Mouse (Mus musculus): Measurements from ENCODE around the gene Olfr718-ps1. TPM values are rescaled to one million over a fixed set of nuclear protein-coding genes. Genes with fewer than 3 reads are reported as not detected.

The Olfr718-ps1 gene
- polyA plus RNA-seq, 1 experiment from 2014 or later = 0.05 TPM

- H3K4me3 ChIP-seq (ENCODE audit: low read length) = no peak overlapping the region
- no peak for ATAC-seq (ENCODE audit: low FRiP score, low TSS enrichment)
- H3K9ac ChIP-seq (ENCODE audit: low read depth, low read length) = no peak overlapping the region
- H3K9me3 ChIP-seq (ENCODE audit: control insufficient read depth, low read length) = no peaks in the 10 kb centered on the region
- no peak overlapping the region for H3K4me2 ChIP-seq (replicated peaks; ENCODE audit: low read depth, low read length)
- no peaks in the 10 kb centered on the region for H3K27me3 ChIP-seq (ENCODE audit: control insufficient read depth, insufficient read depth, low read length)
- H3K4me1 ChIP-seq (ENCODE audit: control insufficient read depth, insufficient read depth, low read length) = no peaks in the 10 kb centered on the region
- WGBS = 65% methylated on average over 4 of the region's 4 CpGs
- no peak overlapping the region for H3K27ac ChIP-seq (ENCODE audit: low read depth, low read length)
- peaks cover 82% of the 10 kb centered on the region for H3K36me3 ChIP-seq (ENCODE audit: control insufficient read depth, insufficient read depth, low read length)
Observed at GRCm38 (mm10) chr5:143084898-143085297, 62.5 kb downstream of the Olfr718-ps1 start.

Small RNAs within 50 kb of the gene (microRNA-seq; reads per million reads assigned to microRNA genes)
- gene Gm44405 = not detected

Other genes starting within 250 kb of the Olfr718-ps1 start
- gene Actb, start 240.8 kb downstream of the Olfr718-ps1 start, polyA plus RNA-seq (2014; fragmentation: Nextera tagmentation; extraction: Ambion mirVana) = 14,375 and 16,963 TPM in 2 replicates
- 312 and 390 TPM in 2 replicates for gene Fscn1, start 187.2 kb downstream of the Olfr718-ps1 start, polyA plus RNA-seq (2014; fragmentation: Nextera tagmentation; extraction: Ambion mirVana)
- gene Rnf216, start 34.6 kb downstream of the Olfr718-ps1 start, polyA plus RNA-seq (2014; fragmentation: Nextera tagmentation; extraction: Ambion mirVana) = 28.7 and 48.3 TPM in 2 replicates
- 11.3 and 16.1 TPM in 2 replicates for gene Rbak, start 33.2 kb upstream of the Olfr718-ps1 start, polyA plus RNA-seq (2014; fragmentation: Nextera tagmentation; extraction: Ambion mirVana)
- not detected in 2 replicates for gene Spdye4b, start 33.4 kb upstream of the Olfr718-ps1 start, polyA plus RNA-seq (2014; fragmentation: Nextera tagmentation; extraction: Ambion mirVana)
- gene Spdye4a, start 79.3 kb upstream of the Olfr718-ps1 start, polyA plus RNA-seq (2014; fragmentation: Nextera tagmentation; extraction: Ambion mirVana) = not detected in 2 replicates
- gene Zfp12, start 87.6 kb upstream of the Olfr718-ps1 start, polyA plus RNA-seq (2014; fragmentation: Nextera tagmentation; extraction: Ambion mirVana) = 11.4 and 19.6 TPM in 2 replicates
- 2.2 and 2.5 TPM in 2 replicates for gene Zfp316, start 122.4 kb upstream of the Olfr718-ps1 start, polyA plus RNA-seq (2014; fragmentation: Nextera tagmentation; extraction: Ambion mirVana)
- 0.06 and 0.08 TPM in 2 replicates for gene Zfp853, start 146.0 kb upstream of the Olfr718-ps1 start, polyA plus RNA-seq (2014; fragmentation: Nextera tagmentation; extraction: Ambion mirVana)
- gene E130309D02Rik, start 167.8 kb upstream of the Olfr718-ps1 start, polyA plus RNA-seq (2014; fragmentation: Nextera tagmentation; extraction: Ambion mirVana) = 34.5 and 39.9 TPM in 2 replicates
- 63.4 and 86.2 TPM in 2 replicates for gene Zdhhc4, start 181.7 kb upstream of the Olfr718-ps1 start, polyA plus RNA-seq (2014; fragmentation: Nextera tagmentation; extraction: Ambion mirVana)
- gene Grid2ip, start 209.8 kb upstream of the Olfr718-ps1 start, polyA plus RNA-seq (2014; fragmentation: Nextera tagmentation; extraction: Ambion mirVana) = 0.06 and 0.20 TPM in 2 replicates